Mouse (Mus musculus) megakaryocyte, embryonic 14.5 days (primary cell): Measurements from ENCODE around the gene A130010J15Rik.

Source experiments
- FLI1 ChIP-seq: IDR thresholded peaks from 2 replicates; pipeline ENCODE4 v1.6.1; 2012; ENCODE audit warnings: low read length, inconsistent platforms, mixed read lengths
- GATA1 ChIP-seq: IDR thresholded peaks from 3 replicates; pipeline ENCODE4 v1.6.1; 2012; ENCODE audit warnings: mixed read lengths, low read length, inconsistent platforms, borderline replicate concordance

DNA sequence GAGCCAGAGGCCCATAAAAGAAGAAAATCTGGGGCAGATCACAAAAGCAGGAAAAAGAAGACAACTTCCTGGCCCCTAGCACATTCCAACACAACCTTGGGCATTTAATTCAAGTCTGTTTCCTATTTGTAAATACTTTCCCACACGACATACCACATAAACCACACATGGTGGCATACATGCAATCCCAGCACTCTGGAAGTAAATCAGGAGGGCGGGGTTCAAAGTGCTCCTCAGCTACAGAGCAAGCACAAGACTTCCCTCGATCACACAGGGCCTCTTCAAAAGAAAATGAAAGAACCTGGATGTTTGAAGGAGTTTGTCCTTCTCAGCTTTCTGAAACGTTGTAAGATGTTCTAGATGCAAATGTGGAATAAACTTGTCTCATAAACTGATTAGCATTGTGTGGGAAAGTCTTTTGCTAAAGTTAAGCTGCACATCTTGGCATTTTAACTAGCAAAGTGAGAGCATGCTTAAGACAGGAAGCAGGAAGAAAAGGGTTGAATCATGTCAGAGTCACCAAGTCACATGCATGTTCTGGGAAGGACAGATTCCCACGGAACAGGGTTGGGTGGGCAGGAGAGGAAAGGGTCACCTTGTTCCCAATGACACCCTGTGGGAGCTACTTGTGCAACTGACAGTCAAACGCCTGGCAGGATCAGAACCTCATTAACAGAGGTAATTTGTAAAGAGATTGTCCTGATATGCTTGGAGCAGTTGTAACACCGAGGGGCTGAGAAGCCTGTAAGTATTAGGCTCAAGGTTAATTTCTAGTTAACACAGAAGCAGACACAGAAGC lies 59.1 kb downstream of the A130010J15Rik start:
- TF ChIP-seq GATA1: no peak
- no peak for TF ChIP-seq FLI1
